Mouse (Mus musculus) heart, embryonic 16.5 days (tissue): ENCODE measurements around the gene Hipk3. TPM values are rescaled to one million over a fixed set of nuclear protein-coding genes. Genes with fewer than 3 reads are reported as not detected.

ENCODE experiments used
- ATAC-seq: fragments of 200-750 bp; cut with Nextera tagmentation; replicated peaks from 2 replicates; pipeline ENCODE4 v1.8.0; 2017; ENCODE audit warnings: moderate number of reproducible peaks; ENCODE audit not compliant: insufficient read depth, low FRiP score; ENCODE audit errors: extremely low read depth
- H3K27ac ChIP-seq: fragments of 300-500 bp; sonication (generic); 2 replicates; pipeline ENCODE4 v1.5.1; 2014; ENCODE audit warnings: mild to moderate bottlenecking, low read length, control low read depth, moderate library complexity
- H3K27me3 ChIP-seq: fragments of 300-500 bp; sonication (generic); 2 replicates; pipeline ENCODE4 v1.6.1; 2014; ENCODE audit warnings: low read length, mixed read lengths; ENCODE audit not compliant: control insufficient read depth, insufficient read depth
- H3K36me3 ChIP-seq: fragments of 300-500 bp; sonication (generic); 2 replicates; pipeline ENCODE4 v1.6.1; 2014; ENCODE audit not compliant: control insufficient read depth, insufficient read depth
- H3K4me1 ChIP-seq: fragments of 300-500 bp; sonication (generic); 2 replicates; pipeline ENCODE4 v1.6.1; 2014; ENCODE audit warnings: low read length, mixed read lengths; ENCODE audit not compliant: control insufficient read depth, insufficient read depth
- H3K4me2 ChIP-seq: fragments of 300-500 bp; sonication (generic); 2 replicates; pipeline ENCODE4 v1.6.1; 2014; ENCODE audit warnings: low read depth, mild to moderate bottlenecking, control low read depth, low read length
- H3K4me3 ChIP-seq: fragments of 300-500 bp; sonication (generic); 2 replicates; pipeline ENCODE4 v1.5.1; 2014; ENCODE audit warnings: mild to moderate bottlenecking, control low read depth, low read length
- H3K9ac ChIP-seq: fragments of 300-500 bp; sonication (generic); 2 replicates; pipeline ENCODE4 v1.6.1; 2014; ENCODE audit warnings: low read length, control low read depth
- H3K9me3 ChIP-seq: fragments of 300-500 bp; sonication (generic); replicated peaks from 2 replicates; pipeline ENCODE4 v1.6.1; 2016; ENCODE audit warnings: low read length; ENCODE audit not compliant: control insufficient read depth
- WGBS: fragments of 180-500 bp; shearing (Covaris S2); extraction: QIAGEN DNeasy Blood & Tissue Kit; methylation state at CpG from one replicate; pipeline ENCODE4 v1.1.7; 2014; 5-methylcytosine and 5-hydroxymethylcytosine counted together
- polyA plus RNA-seq: library from polyadenylated mRNA; unstranded; fragments of >200 nt; fragmentation: Nextera tagmentation; extraction: Ambion mirVana; gene quantifications from 2 replicates; pipeline ENCODE4 v1.2.1, GENCODE M21; 2015

The Hipk3 gene
- polyA plus RNA-seq, 1 experiment from 2014 or later, result 33.4 TPM

- no peak overlapping the region for H3K4me3 ChIP-seq
- H3K27me3 ChIP-seq, result no peaks in the 10 kb centered on the region
- H3K4me1 ChIP-seq, result peaks cover 26% of the 10 kb centered on the region
- WGBS, result 77% methylated on average over 8 of the region's 8 CpGs
- peaks cover 3% of the 10 kb centered on the region; the same call in 1 of the 2 replicates for H3K36me3 ChIP-seq
- H3K4me2 ChIP-seq, result peak overlapping the region; percentile 54
- peak overlapping the region; percentile 99 for H3K27ac ChIP-seq
- ATAC-seq, result no peak
- no peaks in the 10 kb centered on the region for H3K9me3 ChIP-seq
- peak overlapping the region; percentile 71 for H3K9ac ChIP-seq
Measured at GRCm38 (mm10) chr2:104465639-104466430, 28.4 kb downstream of the Hipk3 start.

- Histone ChIP-seq H3K4me1 (peaks cover 45% of the 10 kb centered on the region), H3K27ac (peak overlapping the region; percentile 25; the same call in 1 of the 2 replicates), H3K9me3 (no peaks in the 10 kb centered on the region), H3K27me3 (no peaks in the 10 kb centered on the region), H3K4me2 (no peak overlapping the region), H3K36me3 (no peaks in the 10 kb centered on the region), H3K9ac (no peak overlapping the region; the same call in 1 of the 2 replicates), H3K4me3 (no peak overlapping the region)
- 37% methylated on average over 3 of the region's 3 CpGs for WGBS
- ATAC-seq, result no peak
Measured at GRCm38 (mm10) chr2:104460021-104460420, 34.2 kb downstream of the Hipk3 start.

GRCm38 (mm10) chr2:104458569-104459332 is 35.5 kb downstream of the Hipk3 start:
- ATAC-seq, result no peak; the same call in 1 of the 2 replicates
- no peak overlapping the region for H3K9ac ChIP-seq
- H3K27me3 ChIP-seq, result no peaks in the 10 kb centered on the region
- WGBS, result 66% methylated on average over 8 of the region's 8 CpGs
- no peaks in the 10 kb centered on the region for H3K36me3 ChIP-seq
- no peaks in the 10 kb centered on the region for H3K9me3 ChIP-seq
- H3K4me2 ChIP-seq, result peak overlapping the region; percentile 28
- peak overlapping the region; percentile 80 for H3K27ac ChIP-seq
- peaks cover 50% of the 10 kb centered on the region for H3K4me1 ChIP-seq
- H3K4me3 ChIP-seq, result no peak overlapping the region

GRCm38 (mm10) chr2:104457106-104457505 is 37.1 kb downstream of the Hipk3 start:
- no peaks in the 10 kb centered on the region for H3K36me3 ChIP-seq
- ATAC-seq, result no peak
- no peaks in the 10 kb centered on the region for H3K27me3 ChIP-seq
- no peaks in the 10 kb centered on the region for H3K9me3 ChIP-seq
- peak overlapping the region; percentile 81 for H3K27ac ChIP-seq
- H3K4me3 ChIP-seq, result no peak overlapping the region
- H3K9ac ChIP-seq, result peak overlapping the region; percentile 51; the same call in 1 of the 2 replicates
- WGBS, result 36% methylated on average over 3 of the region's 3 CpGs
- 0 out of 2 replicates have a peak overlapping the region, but pooled peaks have one; percentile 22 for H3K4me2 ChIP-seq
- peaks cover 52% of the 10 kb centered on the region for H3K4me1 ChIP-seq

- Histone ChIP-seq H3K36me3 (no peaks in the 10 kb centered on the region; the same call in 1 of the 2 replicates), H3K4me3 (no peak overlapping the region), H3K9me3 (no peaks in the 10 kb centered on the region), H3K9ac (peak overlapping the region; percentile 18; the same call in 1 of the 2 replicates), H3K27me3 (no peaks in the 10 kb centered on the region), H3K4me1 (peaks cover 53% of the 10 kb centered on the region), H3K4me2 (no peak overlapping the region), H3K27ac (peak overlapping the region; percentile 98)
- no peak for ATAC-seq
- WGBS, result 43% methylated on average over 3 of the region's 3 CpGs
Measured at GRCm38 (mm10) chr2:104450685-104451084, 43.6 kb downstream of the Hipk3 start.

- no peak overlapping the region for H3K4me3 ChIP-seq
- peak overlapping the region; percentile 44 for H3K4me2 ChIP-seq
- H3K36me3 ChIP-seq, result peaks cover under 1% of the 10 kb centered on the region; the same call in 1 of the 2 replicates
- H3K27me3 ChIP-seq, result no peaks in the 10 kb centered on the region
- peak overlapping the region; percentile 98 for H3K27ac ChIP-seq
- no peak overlapping the region; the same call in 1 of the 2 replicates for H3K9ac ChIP-seq
- peak; percentile 76 for ATAC-seq
- peaks cover 50% of the 10 kb centered on the region for H3K4me1 ChIP-seq
- H3K9me3 ChIP-seq, result no peaks in the 10 kb centered on the region
- WGBS, result 28% methylated on average over 1 of the region's 1 CpGs
Measured at GRCm38 (mm10) chr2:104449191-104449590, 45.1 kb downstream of the Hipk3 start.

- Histone ChIP-seq H3K4me1 (peaks cover 43% of the 10 kb centered on the region), H3K27me3 (no peaks in the 10 kb centered on the region)
Measured at GRCm38 (mm10) chr2:104448201-104448600, 46.0 kb downstream of the Hipk3 start.

GRCm38 (mm10) chr2:104446016-104446415 is 48.2 kb downstream of the Hipk3 start:
- H3K27me3 ChIP-seq, result no peaks in the 10 kb centered on the region
- WGBS, result 33% methylated on average over 1 of the region's 1 CpGs
- H3K9me3 ChIP-seq, result no peaks in the 10 kb centered on the region
- H3K4me2 ChIP-seq, result no peak overlapping the region
- H3K36me3 ChIP-seq, result peaks cover 11% of the 10 kb centered on the region; the same call in 1 of the 2 replicates
- peaks cover 37% of the 10 kb centered on the region for H3K4me1 ChIP-seq
- H3K4me3 ChIP-seq, result no peak overlapping the region
- no peak for ATAC-seq
- H3K9ac ChIP-seq, result no peak overlapping the region
- peak overlapping the region; percentile 8 for H3K27ac ChIP-seq

More at GRCm38 (mm10) chr2:104448201-104448600, 46.0 kb downstream of the Hipk3 start:
- Histone ChIP-seq H3K27ac (peak overlapping the region; percentile 98), H3K9me3 (no peaks in the 10 kb centered on the region), H3K4me3 (no peak overlapping the region), H3K9ac (peak overlapping the region; percentile 2; the same call in 1 of the 2 replicates), H3K4me2 (peak overlapping the region; percentile 27; the same call in 1 of the 2 replicates), H3K36me3 (peaks cover 6% of the 10 kb centered on the region; the same call in 1 of the 2 replicates)
- ATAC-seq, result no peak
- 50% methylated on average over 4 of the region's 4 CpGs for WGBS
